In the genomic region with DNA sequence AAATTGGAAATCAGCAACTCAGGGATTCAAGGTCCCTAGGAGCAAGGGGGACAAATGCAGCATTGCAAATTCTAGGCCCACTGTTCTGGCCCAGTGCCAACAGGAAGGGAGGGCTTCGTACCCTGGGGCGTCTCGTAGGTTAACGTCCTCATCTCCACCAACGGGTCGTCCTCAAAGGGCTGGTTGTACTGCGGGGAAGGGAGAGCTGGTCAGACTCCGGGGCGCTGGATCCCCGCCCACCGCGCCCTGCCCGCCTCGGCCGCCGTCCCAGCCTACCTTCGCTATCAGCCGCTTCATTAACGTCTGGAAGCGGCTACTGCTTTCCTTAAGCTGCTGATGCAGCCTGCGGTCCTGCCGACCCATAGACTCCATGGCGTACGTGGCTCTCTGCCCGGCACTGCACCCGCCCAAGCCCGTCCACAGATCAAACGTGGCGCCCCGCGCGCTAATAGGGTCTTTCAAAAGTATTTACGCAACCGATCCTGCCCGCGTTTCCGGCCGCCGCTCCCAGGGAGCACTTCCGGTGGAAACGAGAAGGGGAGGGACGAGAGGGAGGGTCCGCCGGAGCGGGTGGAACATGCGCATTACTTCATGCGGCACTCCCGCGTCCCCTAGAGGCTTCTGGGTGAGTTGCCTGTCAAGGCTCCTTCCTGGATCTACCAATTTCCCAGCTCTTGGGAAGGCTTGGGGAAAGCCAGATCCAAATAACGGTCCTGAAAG, we compare ENCODE assay signal across 8 mouse cellular contexts. TPM values are rescaled to one million over a fixed set of nuclear protein-coding genes. Genes with fewer than 3 reads are reported as not detected.
DNase-seq lines count a peak whose midpoint lies in the region; ATAC-seq and TF ChIP-seq lines count a peak whose summit lies in the region.

Gene Hjurp (minus strand): TSS at position 536 of the 720 bp plus-strand sequence.
Gene Trpm8 (plus strand): TSS at position 564 of the 720 bp plus-strand sequence.

- peak; percentile 100 for DNase-seq in MEL (ENCODE audit: low read depth, low spot score)
- peak; percentile 100 for DNase-seq in cerebellum, adult 2 months
- DNase-seq in forebrain, postnatal 0 days: peak; percentile 100
- peak; percentile 100 for DNase-seq in heart, postnatal 4 days
- peak; percentile 100 for DNase-seq in layer of hippocampus, adult 8-10 months (ENCODE audit: low spot score in 2 of 2)
- peak; percentile 100 for DNase-seq in ovary, adult 18-20 months (ENCODE audit: low spot score)
- peak; percentile 100 for DNase-seq in thymus, postnatal 0 days (ENCODE audit: low spot score)

- peak within 1 kb of the TSS; percentile 67 to 83 for H3K4me3 ChIP-seq in MEL (ENCODE audit: control insufficient read depth in 1 of 2, insufficient read depth in 1 of 2, low read depth in 2 of 2, low read length in 2 of 2)
- peak within 1 kb of the TSS; percentile 64 for H3K4me3 ChIP-seq in cerebellum, adult 2 months (replicated peaks; ENCODE audit: insufficient read depth, low read depth, low read length)
- H3K4me3 ChIP-seq in forebrain, postnatal 0 days (ENCODE audit: low read depth, low read length): peak within 1 kb of the TSS; percentile 53
- H3K4me3 ChIP-seq in lung, embryonic 15.5 days: peak within 1 kb of the TSS; percentile 47

- peak; percentile 86 for TF ChIP-seq RAD21 in MEL (IDR thresholded peaks at IDR 0.05; ENCODE audit: low read depth, low read length)

- peak; percentile 48 to 55 for TF ChIP-seq EP300 in MEL (IDR thresholded peaks at IDR 0.05; ENCODE audit: low read depth in 1 of 2, low read length in 2 of 2)

- no peaks in the 10 kb centered on the region for H3K9me3 ChIP-seq in MEL (replicated peaks; ENCODE audit: insufficient read depth, low read length)
- 0 out of 2 replicates have a peak, but pooled peaks cover 6% of the 10 kb centered on the region for H3K9me3 ChIP-seq in forebrain, postnatal 0 days (ENCODE audit: low read length)
- no peaks in the 10 kb centered on the region; the same call in 1 of the 2 replicates for H3K9me3 ChIP-seq in lung, embryonic 15.5 days

- 2% methylated on average over 50 of the region's 50 CpGs for WGBS in cerebellum, adult 2 months
- under 1% methylated on average over 50 of the region's 50 CpGs for WGBS in forebrain, postnatal 0 days
- under 1% methylated on average over 50 of the region's 50 CpGs for WGBS in lung, embryonic 15.5 days

- peak; percentile 99 for ATAC-seq in forebrain, postnatal 0 days
- ATAC-seq in lung, embryonic 15.5 days (ENCODE audit: borderline replicate concordance, extremely low read depth, low FRiP score, low TSS enrichment): peak; percentile 96

- H3K9ac ChIP-seq in MEL (ENCODE audit: control insufficient read depth, low read depth, low read length, poor library complexity, severe bottlenecking): peak within 1 kb of the TSS; percentile 73
- H3K9ac ChIP-seq in forebrain, postnatal 0 days: peak within 1 kb of the TSS; percentile 59
- peak within 1 kb of the TSS; percentile 70 for H3K9ac ChIP-seq in lung, embryonic 15.5 days

- TF ChIP-seq POLR2A in MEL (IDR thresholded peaks at IDR 0.05; ENCODE audit: control insufficient read depth in 1 of 2, insufficient read depth in 1 of 2, low read depth in 1 of 2, low read length in 2 of 2, poor library complexity in 1 of 2): peak; percentile 98 to 99
- TF ChIP-seq POLR2A in cerebellum, adult 2 months (IDR thresholded peaks at IDR 0.05; ENCODE audit: borderline replicate concordance, insufficient read depth, low read length): no peak

- peaks cover 3 to 9% of the 10 kb centered on the region in 2 experiments; a peak in 3 of 4 replicates for H3K4me1 ChIP-seq in MEL (ENCODE audit: control insufficient read depth in 1 of 2, insufficient read depth in 2 of 2, low read length in 2 of 2)
- H3K4me1 ChIP-seq in cerebellum, adult 2 months (ENCODE audit: control insufficient read depth, insufficient read depth, low read length): no peaks in the 10 kb centered on the region; the same call in 1 of the 2 replicates
- H3K4me1 ChIP-seq in forebrain, postnatal 0 days (ENCODE audit: insufficient read depth): peaks cover 18% of the 10 kb centered on the region
- peaks cover 23% of the 10 kb centered on the region for H3K4me1 ChIP-seq in lung, embryonic 15.5 days

- no peaks in the 10 kb centered on the region for H3K27me3 ChIP-seq in MEL (ENCODE audit: control insufficient read depth in 1 of 2, insufficient read depth in 2 of 2, low read length in 2 of 2)
- H3K27me3 ChIP-seq in cerebellum, adult 2 months (ENCODE audit: control insufficient read depth, insufficient read depth, low read length): no peaks in the 10 kb centered on the region
- H3K27me3 ChIP-seq in forebrain, postnatal 0 days (ENCODE audit: insufficient read depth, low read length): no peaks in the 10 kb centered on the region
- no peaks in the 10 kb centered on the region for H3K27me3 ChIP-seq in lung, embryonic 15.5 days

- peaks cover 36% of the 10 kb centered on the region for H3K79me2 ChIP-seq in MEL (ENCODE audit: control insufficient read depth, insufficient read depth, low read length, poor library complexity)

- H3K36me3 ChIP-seq in MEL (ENCODE audit: control insufficient read depth in 1 of 2, insufficient read depth in 2 of 2, low read length in 2 of 2): peaks cover 15 to 16% of the 10 kb centered on the region in 2 experiments
- peaks cover 31% of the 10 kb centered on the region for H3K36me3 ChIP-seq in forebrain, postnatal 0 days (ENCODE audit: insufficient read depth)
- peaks cover 35% of the 10 kb centered on the region for H3K36me3 ChIP-seq in lung, embryonic 15.5 days

- peak within 1 kb of the TSS; percentile 81 for H3K27ac ChIP-seq in MEL (ENCODE audit: control insufficient read depth, low read depth, low read length)
- 0 out of 2 replicates have a peak within 1 kb of the TSS, but pooled peaks have one; percentile 1 for H3K27ac ChIP-seq in cerebellum, adult 2 months (ENCODE audit: insufficient read depth, low read length)
- peak within 1 kb of the TSS; percentile 51 for H3K27ac ChIP-seq in forebrain, postnatal 0 days (ENCODE audit: low read depth, low read length)
- H3K27ac ChIP-seq in lung, embryonic 15.5 days: peak within 1 kb of the TSS; percentile 83

- H3K4me2 ChIP-seq in forebrain, postnatal 0 days (ENCODE audit: low read depth): peak within 1 kb of the TSS; percentile 55
- H3K4me2 ChIP-seq in lung, embryonic 15.5 days: peak within 1 kb of the TSS; percentile 57

- peak; percentile 96 to 99 (median 98) for TF ChIP-seq CTCF in MEL (IDR thresholded peaks at IDR 0.05 in 2 of 3, conservative IDR thresholded peaks at IDR 0.05 in 1 of 3; ENCODE audit: control insufficient read depth in 1 of 3, insufficient read depth in 1 of 3, low read depth in 2 of 3, low read length in 3 of 3, poor library complexity in 1 of 3, severe bottlenecking in 1 of 3)
- no peak for TF ChIP-seq CTCF in cerebellum, adult 2 months (IDR thresholded peaks at IDR 0.05; ENCODE audit: borderline replicate concordance, insufficient read depth, low read depth, low read length)
- TF ChIP-seq CTCF in forebrain, postnatal 0 days (IDR thresholded peaks at IDR 0.05; ENCODE audit: low read depth): peak; percentile 100

TF ChIP-seq in MEL, 35 proteins besides CTCF, POLR2A, EP300 and RAD21 (continues in another document):
- TF ChIP-seq MAX (IDR thresholded peaks at IDR 0.05; ENCODE audit: low read length) (peak; percentile 76), ZC3H11A (IDR thresholded peaks at IDR 0.05; ENCODE audit: low read depth, low read length) (peak; percentile 50), USF2 (IDR thresholded peaks at IDR 0.05; ENCODE audit: borderline replicate concordance in 1 of 2, insufficient read depth in 1 of 2, low read depth in 1 of 2, low read length in 2 of 2) (no peak), MYB (IDR thresholded peaks at IDR 0.05; ENCODE audit: low read depth, low read length) (peak; percentile 74; the same call in 1 of the 2 replicates), ZKSCAN1 (IDR thresholded peaks at IDR 0.05; ENCODE audit: low read depth, low read length) (no peak), MEF2A (IDR thresholded peaks at IDR 0.05; ENCODE audit: extremely low read depth, insufficient replicate concordance, low read depth, low read length, poor library complexity, severe bottlenecking) (no peak), GABPA (IDR thresholded peaks at IDR 0.05; ENCODE audit: low read depth, low read length) (no peak), POLR2AphosphoS5 (IDR thresholded peaks at IDR 0.05; ENCODE audit: borderline replicate concordance, low read depth, low read length) (peak; percentile 96), SMC3 (IDR thresholded peaks at IDR 0.05; ENCODE audit: low read depth, low read length) (peak; percentile 65), ZMIZ1 (IDR thresholded peaks at IDR 0.05; ENCODE audit: low read depth, low read length) (0 out of 2 replicates have a peak, but pooled peaks have one; percentile 84), CHD2 (IDR thresholded peaks at IDR 0.05; ENCODE audit: low read length) (no peak), NRF1 (IDR thresholded peaks at IDR 0.05; ENCODE audit: insufficient read depth, low read depth, low read length, poor library complexity, severe bottlenecking) (peak; percentile 91), SIN3A (IDR thresholded peaks at IDR 0.05; ENCODE audit: low read length) (peak; percentile 89)

RNA-seq across cellular contexts. Expression of gene Hjurp, which starts in this region (rescaled TPM):
- 58.6 and 59.4 TPM in 2 replicates for total RNA-seq in MEL (2012; rRNA removed)
- 100 to 1,000 TPM in 1 of 2 experiments, 10 to 100 TPM in 1; 76.3 to 103 TPM for polyA plus RNA-seq in MEL (2012; ENCODE audit: insufficient read depth in 1 of 2, insufficient read length in 2 of 2, low read depth in 1 of 2, low replicate concordance in 2 of 2, missing spikeins in 1 of 2)
- 79.1 and 80.4 TPM in 2 replicates for polyA plus RNA-seq in cerebellum, adult 2 months (2012; rRNA removed)
- total RNA-seq in forebrain, postnatal 0 days (2014; rRNA removed): 77.6 and 88.0 TPM in 2 replicates
- 24.5 and 40.0 TPM in 2 replicates for polyA plus RNA-seq in forebrain, postnatal 0 days (2015; fragmentation: Nextera tagmentation; extraction: Ambion mirVana)
- 100 to 1,000 TPM in 1 of 2 experiments, 10 to 100 TPM in 1; 97.1 to 100 TPM for total RNA-seq in heart, postnatal 4 days (2021)
- total RNA-seq in layer of hippocampus, adult 8-10 months (2022): 10 to 100 TPM; 34.5 to 51.6 (median 42.5) TPM
- 184 and 198 TPM in 2 replicates for polyA plus RNA-seq in lung, embryonic 15.5 days (2015; fragmentation: Nextera tagmentation; extraction: Ambion mirVana)
- 82.7 and 102 TPM in 2 replicates for polyA plus RNA-seq in thymus, postnatal 0 days (2015; fragmentation: Nextera tagmentation; extraction: Ambion mirVana)

RNA-seq across cellular contexts. Expression of gene Trpm8, which starts in this region (rescaled TPM):
- total RNA-seq in MEL (2012; rRNA removed): not detected in 2 replicates
- polyA plus RNA-seq in MEL (2012; ENCODE audit: insufficient read depth in 1 of 2, insufficient read length in 2 of 2, low read depth in 1 of 2, low replicate concordance in 2 of 2, missing spikeins in 1 of 2): not detected
- polyA plus RNA-seq in cerebellum, adult 2 months (2012; rRNA removed): 0.48 and 0.49 TPM in 2 replicates
- 0.38 TPM in 2 replicates for total RNA-seq in forebrain, postnatal 0 days (2014; rRNA removed)
- polyA plus RNA-seq in forebrain, postnatal 0 days (2015; fragmentation: Nextera tagmentation; extraction: Ambion mirVana): 0.19 and 0.36 TPM in 2 replicates
- not detected for total RNA-seq in heart, postnatal 4 days (2021)
- total RNA-seq in layer of hippocampus, adult 8-10 months (2022): under 1 TPM in 2 of 4 experiments, not detected in 2; 0.09 to 0.22 TPM
- polyA plus RNA-seq in lung, embryonic 15.5 days (2015; fragmentation: Nextera tagmentation; extraction: Ambion mirVana): 0.04 and 0.10 TPM in 2 replicates
- polyA plus RNA-seq in thymus, postnatal 0 days (2015; fragmentation: Nextera tagmentation; extraction: Ambion mirVana): not detected in 2 replicates

Comparison
In these comparisons a context has a peak if more than half of its experiments do, and no peak if none do; other contexts are left out.
1. Peak in every context shown above with its lines: DNase-seq, ATAC-seq, H3K4me3 ChIP-seq and H3K27ac ChIP-seq.
2. H3K27ac ChIP-seq: peak in every context shown above with its lines; median percentile 83 in lung, embryonic 15.5 days; 81 in MEL; 51 in forebrain, postnatal 0 days; 1 in cerebellum, adult 2 months.